Mouse (Mus musculus) retina, postnatal 1 day (tissue): Measurements from ENCODE around the gene Telo2.

Source experiments
- DNase-seq: peaks from one replicate; pipeline ENCODE4 v3.0.0-alpha.2; 2012

Telo2 gene

GRCm38 (mm10) chr17:25100052-25100451 is 15.7 kb downstream of the Telo2 start:
- DNase-seq, result no peak

- DNase-seq, result no peak
These were observed 19.5 kb downstream of the Telo2 start for GRCm38 (mm10) chr17:25096221-25096620.

GRCm38 (mm10) chr17:25090450-25090849 is 25.3 kb downstream of the Telo2 start:
- DNase-seq, result no peak

GRCm38 (mm10) chr17:25089158-25089557 is 26.6 kb downstream of the Telo2 start:
- no peak for DNase-seq

GRCm38 (mm10) chr17:25086724-25087123 is 29.0 kb downstream of the Telo2 start:
- no peak for DNase-seq

- no peak for DNase-seq
These were observed 30.9 kb downstream of the Telo2 start for GRCm38 (mm10) chr17:25084835-25085385.

- DNase-seq, result no peak
These were observed 32.3 kb downstream of the Telo2 start, which contains the start of gene Tmem204 for GRCm38 (mm10) chr17:25083444-25083931. TSS of gene Tmem204 (minus strand) at chr17:25083591.

- no peak for DNase-seq
These were observed 32.9 kb downstream of the Telo2 start for GRCm38 (mm10) chr17:25082887-25083286.

GRCm38 (mm10) chr17:25082081-25082847 is 33.5 kb downstream of the Telo2 start:
- no peak for DNase-seq

- DNase-seq, result no peak
These were observed 34.8 kb downstream of the Telo2 start for GRCm38 (mm10) chr17:25080960-25081381.

- no peak for DNase-seq
These were observed 35.6 kb downstream of the Telo2 start for GRCm38 (mm10) chr17:25080210-25080609.

GRCm38 (mm10) chr17:25077771-25078372 is 37.9 kb downstream of the Telo2 start:
- peak; percentile 20 for DNase-seq

GRCm38 (mm10) chr17:25076906-25077305 is 38.9 kb downstream of the Telo2 start:
- DNase-seq, result no peak

GRCm38 (mm10) chr17:25068690-25069089 is 47.1 kb downstream of the Telo2 start:
- no peak for DNase-seq

GRCm38 (mm10) chr17:25067442-25067851 is 48.3 kb downstream of the Telo2 start:
- DNase-seq, result no peak

GRCm38 (mm10) chr17:25066595-25066994 is 49.2 kb downstream of the Telo2 start:
- no peak for DNase-seq

- no peak for DNase-seq
These were observed 50.6 kb downstream of the Telo2 start for GRCm38 (mm10) chr17:25065189-25065588.

GRCm38 (mm10) chr17:25064351-25064750 is 51.4 kb downstream of the Telo2 start:
- DNase-seq, result no peak

- DNase-seq, result no peak
These were observed 51.9 kb downstream of the Telo2 start for GRCm38 (mm10) chr17:25063872-25064271.

- no peak for DNase-seq
These were observed 52.5 kb downstream of the Telo2 start for GRCm38 (mm10) chr17:25063261-25063660.

- DNase-seq, result no peak
These were observed 58.7 kb downstream of the Telo2 start for GRCm38 (mm10) chr17:25057041-25057440.

- DNase-seq, result no peak
These were observed 62.5 kb downstream of the Telo2 start for GRCm38 (mm10) chr17:25053274-25053673.
